Mouse (Mus musculus) embryonic fibroblast, embryonic 13.5 days (primary cell): Measurements from ENCODE around the gene Rbms3.

ENCODE experiments used
- CTCF ChIP-seq: IDR thresholded peaks from 2 replicates; pipeline ENCODE4 v1.5.1; 2011; ENCODE audit warnings: mild to moderate bottlenecking, control low read depth, low read length, moderate library complexity, borderline replicate concordance; ENCODE audit not compliant: insufficient read depth
- POLR2A ChIP-seq: IDR thresholded peaks from 2 replicates; pipeline ENCODE4 v1.6.1; 2011; ENCODE audit warnings: low read depth, mild to moderate bottlenecking, control low read depth, low read length, moderate library complexity

GRCm38 (mm10) chr9:117092177-117092555 is 537.5 kb downstream of the Rbms3 start:
- TF ChIP-seq CTCF (no peak), POLR2A (no peak)
